Mouse (Mus musculus) E14TG2a.4 (cell line): ENCODE results near the gene Gm20388.
A peak's percentile ranks its signal among the peaks of the same experiment; 100 is the strongest.

Experiments
- H3K27me3 ChIP-seq: 2 replicates; pipeline ENCODE4 v1.6.1; 2014; ENCODE audit warnings: low read length, control low read depth; ENCODE audit not compliant: insufficient read depth
- H3K36me3 ChIP-seq: 2 replicates; pipeline ENCODE4 v1.6.1; 2014; ENCODE audit warnings: low read length, control low read depth; ENCODE audit not compliant: insufficient read depth
- H3K4me1 ChIP-seq: replicated peaks from 2 replicates; pipeline ENCODE4 v1.6.1; 2014; ENCODE audit warnings: low read depth, low read length, control low read depth
- H3K4me3 ChIP-seq: replicated peaks from 2 replicates; pipeline ENCODE4 v1.5.1; 2014; ENCODE audit warnings: mild to moderate bottlenecking, low read length
- H3K9me3 ChIP-seq: 2 replicates; pipeline ENCODE4 v1.6.1; 2014; ENCODE audit warnings: low read length, control low read depth
- CTCF ChIP-seq: conservative IDR thresholded peaks from 2 replicates; pipeline ENCODE4 v1.5.1; 2014; ENCODE audit warnings: low read length
- NANOG ChIP-seq: IDR thresholded peaks from 2 replicates; pipeline ENCODE4 v1.6.1; 2014; ENCODE audit warnings: borderline replicate concordance, low read length, mixed read lengths
- POU5F1 ChIP-seq: IDR thresholded peaks from 2 replicates; pipeline ENCODE4 v1.6.1; 2014; ENCODE audit warnings: low read length, borderline replicate concordance

Gene Gm20388

DNA sequence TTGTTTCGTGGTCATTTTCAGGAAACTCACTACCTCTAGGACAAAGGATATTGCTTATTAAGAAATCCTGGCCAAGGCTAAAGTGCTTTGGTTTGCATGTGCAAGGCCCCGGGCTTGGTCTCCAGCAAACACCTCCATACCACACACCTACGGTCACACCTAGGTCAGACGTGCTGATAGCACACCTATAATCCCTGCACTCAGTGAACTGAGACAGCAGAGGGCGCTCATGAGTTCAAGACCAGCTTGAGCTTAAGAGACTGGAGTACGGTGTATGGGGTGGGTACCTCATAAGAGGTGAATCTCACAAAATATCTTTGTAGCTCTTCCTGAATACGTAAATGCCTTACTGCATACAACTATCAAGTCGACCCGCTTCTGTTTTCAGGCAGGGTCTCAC, 3924.8 kb downstream of the Gm20388 start:
- Histone ChIP-seq H3K9me3 (no peaks in the 10 kb centered on the region), H3K4me3 (no peak overlapping the region), H3K4me1 (peaks cover 26% of the 10 kb centered on the region), H3K27me3 (no peaks in the 10 kb centered on the region), H3K36me3 (peaks cover 85% of the 10 kb centered on the region)
- TF ChIP-seq CTCF (peak; percentile 75), POU5F1 (no peak)

DNA sequence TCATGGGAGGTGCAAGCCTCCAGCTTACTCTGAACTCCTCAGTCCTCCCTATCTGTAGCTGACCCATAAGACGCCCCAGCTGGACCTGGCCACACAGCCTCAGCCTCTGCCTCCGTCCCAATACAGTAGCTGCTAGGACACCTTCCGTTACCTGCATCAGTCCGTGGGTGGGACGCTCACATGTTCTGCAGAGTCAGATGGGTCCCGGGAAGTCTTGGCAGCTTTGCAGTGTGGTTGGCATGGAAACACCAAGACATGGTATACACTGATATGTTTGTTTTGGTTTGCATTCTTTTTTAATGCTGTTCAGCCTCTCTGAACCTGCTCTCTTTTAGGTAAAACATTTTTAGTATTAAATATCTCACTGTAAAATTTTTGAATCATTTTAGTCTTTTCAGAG, 3925.7 kb downstream of the Gm20388 start:
- peaks cover 82% of the 10 kb centered on the region for H3K36me3 ChIP-seq
- H3K4me3 ChIP-seq = no peak overlapping the region
- TF ChIP-seq POU5F1 = no peak
- TF ChIP-seq CTCF = no peak
- no peak for TF ChIP-seq NANOG
- H3K4me1 ChIP-seq = peaks cover 30% of the 10 kb centered on the region
- H3K9me3 ChIP-seq = no peaks in the 10 kb centered on the region
- no peaks in the 10 kb centered on the region for H3K27me3 ChIP-seq

DNA sequence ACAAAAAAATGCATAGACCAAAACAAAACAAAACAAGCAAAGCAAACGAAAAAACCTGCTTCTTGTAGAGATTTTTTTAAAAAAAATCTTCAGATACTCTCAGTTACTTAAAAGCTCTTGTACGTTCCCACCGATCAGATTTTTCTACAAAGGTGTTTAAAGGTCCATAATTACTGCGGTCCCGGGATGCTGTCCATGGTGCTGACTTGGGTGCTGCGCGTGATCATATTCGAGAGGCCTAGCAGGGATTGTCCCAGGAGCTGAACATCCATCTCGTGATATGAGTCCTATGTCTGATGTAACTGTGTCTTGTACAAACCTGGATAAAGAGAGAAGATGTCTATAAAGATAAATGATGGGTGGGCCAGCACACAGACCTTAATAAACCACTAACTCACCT, 3927.9 kb downstream of the Gm20388 start:
- Histone ChIP-seq H3K4me1 (peaks cover 45% of the 10 kb centered on the region), H3K36me3 (peaks cover 63% of the 10 kb centered on the region), H3K27me3 (no peaks in the 10 kb centered on the region), H3K4me3 (no peak overlapping the region), H3K9me3 (no peaks in the 10 kb centered on the region)
- TF ChIP-seq CTCF (no peak), NANOG (no peak), POU5F1 (no peak)

DNA sequence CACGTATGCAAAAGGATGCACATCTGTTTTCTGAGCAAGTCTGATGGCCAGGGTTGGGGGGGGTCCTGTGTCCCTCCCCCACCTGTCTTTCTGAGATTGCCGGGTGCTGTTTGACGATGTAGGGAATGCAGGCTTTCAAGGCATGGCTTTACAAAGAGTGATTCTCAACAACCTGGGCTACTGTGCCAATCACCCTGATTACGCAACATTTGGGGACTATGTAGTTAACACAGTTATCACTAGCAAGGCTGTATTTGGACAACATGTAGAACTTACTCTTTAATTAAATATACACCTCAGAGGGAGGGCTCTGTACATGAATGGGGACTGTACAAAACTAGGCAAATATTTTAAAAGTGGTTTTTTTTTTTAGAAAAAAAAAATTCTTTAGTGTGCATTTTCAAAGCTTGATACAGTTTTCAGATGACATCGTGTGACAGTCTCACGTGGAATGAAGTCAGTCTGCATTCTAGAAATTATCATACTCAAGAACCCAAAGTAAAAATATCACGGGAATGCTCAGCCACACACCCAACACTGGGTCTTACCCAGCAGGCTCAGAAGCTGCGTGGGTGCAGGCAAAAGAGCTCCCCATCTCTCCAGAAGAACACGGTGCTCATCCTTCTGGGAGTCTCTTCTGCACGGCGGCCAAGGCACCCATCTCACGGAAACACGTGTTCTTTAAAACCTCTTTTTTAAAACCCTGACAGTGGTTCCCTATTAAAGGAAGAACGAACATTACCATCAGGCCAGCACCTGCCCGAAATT, 3930.1 kb downstream of the Gm20388 start:
- Histone ChIP-seq H3K36me3 (peaks cover 50% of the 10 kb centered on the region), H3K27me3 (no peaks in the 10 kb centered on the region), H3K4me3 (no peak overlapping the region), H3K9me3 (no peaks in the 10 kb centered on the region), H3K4me1 (peaks cover 27% of the 10 kb centered on the region)
- TF ChIP-seq POU5F1 (no peak), NANOG (no peak), CTCF (no peak)

DNA sequence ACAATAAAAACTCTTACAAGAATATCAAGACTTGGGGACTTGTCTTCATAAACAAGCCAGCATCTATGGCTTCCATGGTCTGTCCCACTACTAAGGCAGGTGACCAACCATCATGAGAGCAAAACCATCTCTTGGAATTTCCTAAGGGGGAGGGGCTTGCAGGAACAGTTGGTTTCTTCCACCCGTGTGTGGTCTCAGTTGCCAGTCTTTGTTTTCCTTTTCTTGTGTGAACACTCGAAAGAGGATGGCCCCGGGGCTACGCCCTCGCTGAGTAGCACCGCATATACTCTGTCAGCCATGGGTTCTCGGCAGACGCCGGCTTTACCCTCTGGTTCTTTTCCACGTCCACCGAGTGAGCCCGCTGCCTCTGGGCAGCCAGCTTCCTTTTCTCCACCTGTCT, 3931.4 kb downstream of the Gm20388 start:
- TF ChIP-seq CTCF (no peak), NANOG (no peak), POU5F1 (no peak)
- no peaks in the 10 kb centered on the region for H3K27me3 ChIP-seq
- peaks cover 37% of the 10 kb centered on the region for H3K36me3 ChIP-seq
- no peaks in the 10 kb centered on the region for H3K9me3 ChIP-seq
- H3K4me1 ChIP-seq = peaks cover 38% of the 10 kb centered on the region
- H3K4me3 ChIP-seq = 0 out of 2 replicates have a peak overlapping the region, but pooled peaks have one; percentile 7

DNA sequence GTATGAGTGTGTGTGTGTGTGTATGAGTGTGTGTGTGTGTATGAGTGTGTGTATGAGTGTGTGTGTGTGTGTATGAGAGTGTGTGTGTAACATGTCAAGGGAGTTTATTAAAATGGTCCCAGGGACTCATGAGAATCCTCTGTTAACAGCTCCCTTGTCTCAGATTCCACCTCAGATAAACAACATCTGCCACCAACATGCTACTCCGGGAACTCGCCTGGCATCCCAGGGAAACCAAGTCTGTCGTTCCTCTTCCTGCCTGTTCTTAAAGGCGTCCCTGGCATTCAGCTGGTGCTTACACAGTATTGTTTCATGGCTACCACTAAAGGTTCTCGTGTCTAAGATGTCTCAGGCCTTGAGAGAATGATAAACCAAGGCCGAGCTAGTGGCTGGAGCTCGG, 3933.7 kb downstream of the Gm20388 start:
- no peaks in the 10 kb centered on the region for H3K27me3 ChIP-seq
- peaks cover 53% of the 10 kb centered on the region for H3K4me1 ChIP-seq
- no peak overlapping the region for H3K4me3 ChIP-seq
- peaks cover 24% of the 10 kb centered on the region for H3K36me3 ChIP-seq
- TF ChIP-seq NANOG (no peak), POU5F1 (no peak), CTCF (no peak)
- no peaks in the 10 kb centered on the region for H3K9me3 ChIP-seq

DNA sequence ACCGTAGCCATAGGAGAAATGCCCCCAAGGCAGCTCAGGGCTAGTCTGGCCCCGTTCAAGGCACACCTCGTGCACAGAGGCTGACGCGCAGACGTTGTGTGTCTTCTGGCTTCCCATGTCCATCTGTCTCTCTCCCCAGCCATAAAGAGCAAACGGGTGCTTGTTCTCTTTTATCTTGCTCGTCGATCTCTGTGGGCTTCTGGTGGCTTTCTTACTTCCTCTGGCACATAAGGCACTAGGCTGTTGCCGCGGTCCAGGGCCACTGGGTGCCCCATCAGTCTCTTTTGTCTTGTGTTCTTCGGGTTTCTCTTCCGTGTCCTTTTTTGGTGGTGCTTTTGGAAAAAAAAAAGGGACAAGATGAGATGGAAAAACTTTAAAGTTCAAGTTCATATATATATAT, 3934.5 kb downstream of the Gm20388 start:
- no peaks in the 10 kb centered on the region for H3K9me3 ChIP-seq
- H3K27me3 ChIP-seq = no peaks in the 10 kb centered on the region
- H3K36me3 ChIP-seq = peaks cover 20% of the 10 kb centered on the region
- peaks cover 57% of the 10 kb centered on the region for H3K4me1 ChIP-seq
- no peak overlapping the region for H3K4me3 ChIP-seq
- TF ChIP-seq NANOG (no peak), POU5F1 (no peak), CTCF (no peak)

DNA sequence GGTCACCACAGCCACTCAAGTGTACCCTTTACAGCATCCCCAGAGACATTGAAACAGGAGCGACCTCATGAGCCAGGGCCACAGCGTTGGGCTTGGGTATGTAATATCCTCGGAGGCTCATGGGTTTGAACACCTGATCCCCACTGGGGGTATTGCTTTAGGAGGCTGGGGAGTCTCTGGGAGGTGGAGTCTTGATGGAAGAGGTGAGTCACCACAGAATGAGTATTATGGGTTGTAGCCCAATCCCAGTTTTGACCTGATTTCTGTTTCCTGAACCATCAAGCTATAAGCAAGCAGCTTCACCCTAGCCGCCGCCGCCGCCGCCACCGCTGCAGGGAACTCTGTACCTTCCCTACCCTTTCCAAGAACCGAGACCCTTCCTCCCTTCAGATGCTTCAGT, 3935.3 kb downstream of the Gm20388 start:
- H3K4me1 ChIP-seq = peaks cover 62% of the 10 kb centered on the region

DNA sequence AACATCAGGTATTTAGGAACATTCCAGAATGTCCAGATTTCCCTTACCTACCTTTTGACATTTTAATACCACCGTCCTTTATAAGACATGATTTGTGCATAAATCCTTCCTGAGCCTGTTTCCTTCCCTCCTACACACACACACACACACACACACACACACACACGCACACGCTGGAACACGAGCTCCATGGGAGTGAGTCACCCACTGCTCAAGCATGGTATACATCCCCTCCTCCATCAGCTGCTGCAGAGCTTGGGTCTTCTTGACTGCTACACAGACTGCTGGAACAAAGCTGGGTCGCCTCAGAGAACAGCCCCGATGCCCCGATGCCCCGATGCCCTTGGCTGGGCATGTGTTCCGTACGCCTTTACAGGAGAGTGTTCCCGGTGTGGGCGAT, 3935.9 kb downstream of the Gm20388 start:
- Histone ChIP-seq H3K36me3 (peaks cover 18% of the 10 kb centered on the region), H3K9me3 (no peaks in the 10 kb centered on the region), H3K4me3 (0 out of 2 replicates have a peak overlapping the region, but pooled peaks have one; percentile 23), H3K27me3 (no peaks in the 10 kb centered on the region), H3K4me1 (peaks cover 62% of the 10 kb centered on the region)
- TF ChIP-seq NANOG (no peak), CTCF (no peak), POU5F1 (no peak)

More for the DNA sequence above, 3935.3 kb downstream of the Gm20388 start:
- Histone ChIP-seq H3K36me3 (peaks cover 16% of the 10 kb centered on the region), H3K4me3 (no peak overlapping the region), H3K27me3 (no peaks in the 10 kb centered on the region), H3K9me3 (no peaks in the 10 kb centered on the region)
- TF ChIP-seq CTCF (no peak), POU5F1 (no peak), NANOG (no peak)
